Mouse (Mus musculus): ENCODE measurements around the gene Foxp4. TPM values are rescaled to one million over a fixed set of nuclear protein-coding genes. Genes with fewer than 3 reads are reported as not detected.
A peak's percentile ranks its signal among the peaks of the same experiment; 100 is the strongest.

The Foxp4 gene
- polyA plus RNA-seq, 1 experiment from 2014 or later, result 22.3 TPM

DNA sequence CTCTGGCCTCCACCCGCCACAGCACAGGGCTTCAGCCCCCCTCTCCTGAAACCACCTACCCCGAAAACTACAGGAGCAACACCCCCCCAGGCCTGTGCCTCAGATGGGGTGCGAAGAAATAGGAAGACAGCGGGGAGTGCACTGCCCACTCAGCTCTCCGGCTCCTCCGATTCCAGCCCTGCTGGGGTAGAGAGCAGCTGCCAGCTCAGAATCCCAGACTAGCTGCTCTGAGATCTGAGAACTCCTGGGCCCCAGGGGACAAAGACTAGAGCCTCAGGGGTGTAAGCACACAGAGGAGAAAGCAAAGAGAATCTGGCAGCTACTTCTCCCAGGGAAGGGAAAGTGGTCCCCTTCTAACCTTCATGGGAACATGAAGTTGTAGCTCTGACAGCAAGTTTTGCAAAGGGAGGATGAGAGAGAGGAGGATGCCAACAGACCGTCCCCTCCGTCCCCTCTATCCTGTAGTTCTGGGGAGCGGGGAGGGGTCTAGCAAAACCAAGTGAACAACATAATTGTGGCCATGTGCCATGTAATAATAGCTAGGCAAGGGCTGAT, 17.0 kb downstream of the Foxp4 start:
- Histone ChIP-seq H3K4me1 (replicated peaks) (peaks cover 60% of the 10 kb centered on the region), H3K27ac (no peak overlapping the region)

DNA sequence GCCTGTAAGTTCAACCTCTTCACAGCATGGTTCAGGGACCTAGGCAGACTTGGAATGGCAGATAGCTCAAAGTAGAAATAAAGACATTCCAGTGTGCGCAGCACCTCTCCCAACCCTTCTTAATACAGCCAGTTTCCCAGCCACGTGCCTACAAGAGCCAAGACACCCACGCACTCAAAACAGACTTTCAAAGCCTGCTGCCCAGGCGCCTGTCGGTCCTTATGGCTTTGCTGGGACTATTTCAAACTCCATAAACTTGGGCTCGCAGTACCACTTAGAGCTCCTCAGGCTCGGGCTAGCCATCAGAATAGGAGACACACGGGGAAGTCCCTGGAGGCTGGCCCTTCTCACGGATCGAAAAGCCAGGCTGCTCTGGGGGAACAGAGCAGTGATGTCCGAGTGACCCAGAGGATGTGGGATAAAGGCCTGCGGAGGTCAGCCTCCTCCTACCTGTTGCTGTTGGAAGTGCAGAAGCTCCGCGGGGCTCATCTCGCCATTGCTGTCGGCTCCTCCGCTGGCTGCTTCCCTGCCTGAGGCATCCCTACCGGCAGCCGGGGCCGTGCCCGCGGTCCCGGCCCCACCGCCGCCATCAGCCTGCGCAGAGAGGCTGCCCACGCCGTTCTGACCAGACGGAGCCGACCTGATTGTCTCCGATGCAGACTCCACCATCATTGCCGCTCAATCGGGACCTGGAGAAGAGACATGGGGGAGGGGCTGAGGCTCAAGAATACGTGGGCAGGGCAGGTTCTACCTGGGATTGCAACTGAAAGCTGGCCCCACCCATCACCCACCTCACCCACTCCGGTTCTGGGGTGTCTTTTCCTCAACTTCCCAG, 20.4 kb downstream of the Foxp4 start:
- no peak overlapping the region for H3K27ac ChIP-seq
- no peak overlapping the region for H3K4me3 ChIP-seq (replicated peaks)
- H3K36me3 ChIP-seq, result peaks cover 17% of the 10 kb centered on the region
- no peaks in the 10 kb centered on the region for H3K9me3 ChIP-seq
- WGBS, result 41% methylated on average over 35 of the region's 35 CpGs
- H3K4me1 ChIP-seq (replicated peaks), result peaks cover 37% of the 10 kb centered on the region
- no peak overlapping the region for H3K9ac ChIP-seq
- H3K4me2 ChIP-seq (replicated peaks), result peak overlapping the region; percentile 5
- no peak for ATAC-seq
- H3K27me3 ChIP-seq (replicated peaks), result no peaks in the 10 kb centered on the region

More for the DNA sequence above, 17.0 kb downstream of the Foxp4 start:
- H3K4me3 ChIP-seq (replicated peaks), result no peak overlapping the region
- WGBS, result 60% methylated on average over 9 of the region's 9 CpGs
- H3K4me2 ChIP-seq (replicated peaks), result no peak overlapping the region
- H3K9me3 ChIP-seq, result no peaks in the 10 kb centered on the region
- no peaks in the 10 kb centered on the region for H3K27me3 ChIP-seq (replicated peaks)
- peaks cover 8% of the 10 kb centered on the region; the same call in 1 of the 2 replicates for H3K36me3 ChIP-seq
- ATAC-seq, result no peak
- H3K9ac ChIP-seq, result no peak overlapping the region

DNA sequence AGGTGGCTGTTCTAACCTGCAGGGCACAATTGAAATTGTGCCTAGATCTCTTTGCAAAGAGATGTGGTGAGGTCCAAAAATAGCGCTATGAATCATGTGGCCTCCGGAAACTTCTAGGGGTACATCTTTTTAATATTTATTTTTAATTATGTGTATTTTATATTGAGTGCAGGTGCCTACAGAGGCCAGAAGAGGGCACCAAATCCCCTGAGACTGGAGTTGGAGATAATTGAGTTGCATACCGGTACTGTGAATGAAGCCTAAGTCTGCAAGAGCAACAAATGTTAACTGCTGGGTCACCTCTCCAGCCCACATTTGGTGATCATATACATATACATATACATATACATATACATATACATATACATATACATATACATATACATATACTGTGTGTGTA, 22.7 kb downstream of the Foxp4 start:
- H3K27me3 ChIP-seq (replicated peaks), result no peaks in the 10 kb centered on the region
- peaks cover 17% of the 10 kb centered on the region for H3K36me3 ChIP-seq
- H3K9ac ChIP-seq, result no peak overlapping the region
- peaks cover 33% of the 10 kb centered on the region for H3K4me1 ChIP-seq (replicated peaks)
- H3K9me3 ChIP-seq, result no peaks in the 10 kb centered on the region
- no peak for ATAC-seq
- WGBS, result 81% methylated on average over 3 of the region's 3 CpGs
- no peak overlapping the region for H3K4me2 ChIP-seq (replicated peaks)
- no peak overlapping the region for H3K27ac ChIP-seq
- H3K4me3 ChIP-seq (replicated peaks), result no peak overlapping the region

DNA sequence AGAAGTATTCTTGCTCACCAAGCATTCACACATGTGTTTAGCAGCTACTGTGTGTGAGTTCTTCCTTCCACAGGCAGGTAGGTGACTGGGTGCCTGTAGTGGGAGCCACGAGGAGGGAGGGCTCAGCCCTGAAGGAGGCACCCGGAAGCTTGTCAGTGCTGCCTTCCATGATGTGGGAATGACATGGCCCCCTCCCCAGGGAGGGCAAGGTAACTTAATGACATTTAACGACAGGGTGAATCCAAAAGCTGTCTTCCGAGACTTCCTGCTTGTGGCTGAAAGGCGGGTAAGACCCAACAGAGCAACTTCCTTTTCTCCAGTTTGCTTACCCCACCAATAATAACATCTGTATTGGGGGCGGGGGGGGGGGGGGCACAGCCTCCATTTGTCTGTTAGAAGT, 23.7 kb downstream of the Foxp4 start:
- H3K9ac ChIP-seq, result no peak overlapping the region
- peaks cover 25% of the 10 kb centered on the region for H3K4me1 ChIP-seq (replicated peaks)
- H3K9me3 ChIP-seq, result no peaks in the 10 kb centered on the region
- no peak overlapping the region for H3K4me3 ChIP-seq (replicated peaks)
- H3K36me3 ChIP-seq, result peaks cover 17% of the 10 kb centered on the region
- H3K27me3 ChIP-seq (replicated peaks), result no peaks in the 10 kb centered on the region
- 36% methylated on average over 6 of the region's 6 CpGs for WGBS
- no peak for ATAC-seq
- no peak overlapping the region for H3K27ac ChIP-seq
- no peak overlapping the region for H3K4me2 ChIP-seq (replicated peaks)

DNA sequence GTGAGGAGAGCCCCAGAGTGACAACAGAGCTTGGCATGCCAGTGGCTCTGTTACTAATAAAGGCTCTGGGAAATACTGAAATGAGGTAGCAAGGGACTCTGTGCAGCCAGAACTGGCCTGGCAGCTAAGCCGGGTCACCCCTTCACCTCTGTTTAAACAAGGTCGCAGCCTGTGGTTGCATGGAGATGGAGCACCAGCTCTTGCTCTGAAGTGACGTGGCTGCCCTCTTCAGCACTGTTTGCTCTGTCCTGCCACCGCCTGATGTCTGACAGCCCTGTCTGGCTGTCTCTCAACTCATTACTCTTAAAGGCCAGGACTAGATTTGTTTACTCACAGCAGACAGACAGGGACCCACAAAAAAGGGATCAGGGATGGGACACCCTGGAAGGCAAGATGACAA, 25.3 kb downstream of the Foxp4 start:
- Histone ChIP-seq H3K27ac (no peak overlapping the region), H3K27me3 (replicated peaks) (no peaks in the 10 kb centered on the region), H3K4me2 (replicated peaks) (no peak overlapping the region), H3K9me3 (no peaks in the 10 kb centered on the region), H3K4me3 (replicated peaks) (no peak overlapping the region), H3K4me1 (replicated peaks) (peaks cover 21% of the 10 kb centered on the region), H3K36me3 (peaks cover 21% of the 10 kb centered on the region), H3K9ac (no peak overlapping the region)
- ATAC-seq, result no peak
- WGBS, result 32% methylated on average over 4 of the region's 4 CpGs

DNA sequence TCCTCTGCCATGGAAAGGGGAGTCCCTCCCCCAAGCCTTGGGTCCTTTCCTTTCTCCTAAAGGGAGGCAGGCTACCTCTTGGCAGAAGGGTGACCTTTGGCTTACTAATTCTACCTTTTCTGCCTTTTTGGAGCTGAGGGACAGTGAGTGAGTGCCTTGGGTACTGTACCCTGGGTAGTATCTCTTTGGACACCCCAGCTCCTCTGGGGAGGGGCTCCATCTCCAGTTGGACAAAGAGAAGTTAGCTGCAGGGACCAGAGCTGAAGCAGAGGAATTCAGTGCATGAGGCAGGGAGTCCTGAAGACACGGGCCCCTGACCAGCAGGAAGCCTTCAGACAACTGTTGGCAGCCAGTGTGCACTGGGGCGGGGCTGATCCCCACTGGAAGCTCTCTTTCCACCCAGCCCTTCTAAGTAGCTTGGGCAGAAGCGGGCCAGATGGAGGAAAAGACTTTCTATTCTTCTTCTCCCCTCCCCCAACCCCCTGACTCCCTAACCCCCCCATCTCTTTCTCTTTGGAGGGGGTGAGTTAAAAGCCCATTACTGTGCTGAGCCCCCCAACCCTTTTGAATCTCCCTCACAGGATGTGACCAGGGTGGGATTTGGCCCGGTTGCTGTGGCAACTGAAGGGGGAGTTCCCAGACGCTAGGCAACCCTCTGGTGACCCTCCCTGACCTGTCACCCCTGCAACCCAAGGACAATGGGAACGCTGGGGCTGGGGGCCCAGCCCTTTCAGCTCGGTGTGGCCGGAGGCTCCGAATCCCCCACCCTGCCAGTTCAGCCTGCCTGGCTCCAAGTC, 26.3 kb downstream of the Foxp4 start:
- Histone ChIP-seq H3K27ac (peak overlapping the region; percentile 48), H3K9ac (peak overlapping the region; percentile 23), H3K4me1 (replicated peaks) (peaks cover 20% of the 10 kb centered on the region), H3K9me3 (no peaks in the 10 kb centered on the region), H3K4me3 (replicated peaks) (no peak overlapping the region), H3K36me3 (peaks cover 22% of the 10 kb centered on the region), H3K4me2 (replicated peaks) (peak overlapping the region; percentile 22), H3K27me3 (replicated peaks) (no peaks in the 10 kb centered on the region)
- peak; percentile 82 for ATAC-seq
- WGBS, result 27% methylated on average over 9 of the region's 9 CpGs

DNA sequence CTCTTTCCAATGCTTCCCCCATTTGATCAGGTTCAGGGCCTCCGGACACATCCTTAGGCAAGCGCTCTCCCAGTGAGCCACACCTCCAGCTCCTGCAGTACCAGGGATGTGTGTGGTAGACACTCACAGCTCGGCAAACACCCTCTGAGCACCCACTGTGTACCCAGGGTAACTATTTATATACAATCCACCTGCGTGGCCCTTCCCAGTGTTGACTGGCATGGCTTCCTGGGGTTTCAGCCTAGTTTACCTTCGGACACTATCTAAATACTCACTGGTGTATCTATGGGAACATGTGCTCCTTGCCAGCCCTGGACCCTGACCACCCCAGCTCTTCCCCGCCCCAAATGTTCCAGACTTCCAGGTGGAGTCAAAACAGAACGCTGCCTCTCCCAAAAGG, 34.7 kb downstream of the Foxp4 start:
- no peaks in the 10 kb centered on the region for H3K9me3 ChIP-seq
- peaks cover 7% of the 10 kb centered on the region; the same call in 1 of the 2 replicates for H3K36me3 ChIP-seq
- no peak overlapping the region for H3K4me3 ChIP-seq (replicated peaks)
- H3K4me1 ChIP-seq (replicated peaks), result peaks cover 41% of the 10 kb centered on the region
- no peak overlapping the region for H3K9ac ChIP-seq
- no peaks in the 10 kb centered on the region for H3K27me3 ChIP-seq (replicated peaks)
- H3K4me2 ChIP-seq (replicated peaks), result no peak overlapping the region
- H3K27ac ChIP-seq, result peak overlapping the region; percentile 40; the same call in 1 of the 2 replicates
- ATAC-seq, result peak; percentile 14; the same call in 1 of the 2 replicates
- 49% methylated on average over 7 of the region's 7 CpGs for whole genome bisulfite sequencing

DNA sequence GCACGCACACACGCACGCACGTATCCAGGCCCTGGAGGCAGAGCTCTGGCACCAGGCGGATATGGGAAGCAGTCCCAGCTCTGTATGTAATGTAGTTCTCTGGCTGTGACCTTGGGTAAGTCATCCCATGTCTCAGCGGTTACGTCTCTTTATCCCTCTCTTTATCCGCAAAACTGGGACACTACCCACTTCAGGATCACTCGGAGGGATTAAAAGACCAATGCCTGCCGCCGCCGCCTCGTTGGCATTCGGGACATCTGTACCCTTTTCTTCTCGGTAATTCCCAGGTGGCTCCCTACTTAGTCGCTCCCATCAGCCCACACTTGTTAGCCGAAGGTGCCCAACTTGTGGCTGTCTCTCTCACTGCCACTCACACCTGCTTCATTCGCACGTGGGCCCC, 35.2 kb downstream of the Foxp4 start:
- Histone ChIP-seq H3K9ac (no peak overlapping the region), H3K4me2 (replicated peaks) (no peak overlapping the region), H3K4me1 (replicated peaks) (peaks cover 41% of the 10 kb centered on the region), H3K27me3 (replicated peaks) (no peaks in the 10 kb centered on the region), H3K27ac (peak overlapping the region; percentile 40; the same call in 1 of the 2 replicates), H3K9me3 (no peaks in the 10 kb centered on the region), H3K4me3 (replicated peaks) (no peak overlapping the region), H3K36me3 (peaks cover 3% of the 10 kb centered on the region; the same call in 1 of the 2 replicates)
- no peak for ATAC-seq
- 63% methylated on average over 19 of the region's 19 CpGs for WGBS

DNA sequence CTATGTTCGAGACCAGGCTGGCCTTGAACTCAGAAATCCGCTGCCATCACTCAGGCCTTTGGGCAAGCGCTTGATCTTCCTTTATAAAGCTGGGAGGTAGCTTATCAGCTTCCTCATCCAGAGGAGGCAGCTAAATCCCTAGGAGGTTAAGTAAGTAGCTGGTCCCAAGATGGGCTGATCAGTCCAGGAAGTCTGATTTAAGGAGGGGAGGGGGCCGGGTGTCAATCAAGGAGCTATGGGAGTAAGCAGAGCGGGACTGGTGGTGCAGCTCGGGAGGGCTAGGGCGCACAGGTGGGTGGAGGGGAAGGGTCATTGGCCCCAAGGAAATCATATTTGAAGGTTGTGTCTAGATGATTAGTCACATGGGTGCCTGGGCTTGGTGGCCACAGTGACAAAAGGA, 35.8 kb downstream of the Foxp4 start:
- peaks cover 41% of the 10 kb centered on the region for H3K4me1 ChIP-seq (replicated peaks)
- no peak overlapping the region for H3K4me2 ChIP-seq (replicated peaks)
- no peak overlapping the region for H3K4me3 ChIP-seq (replicated peaks)
- no peak overlapping the region for H3K9ac ChIP-seq
- H3K36me3 ChIP-seq, result 0 out of 2 replicates have a peak, but pooled peaks cover 6% of the 10 kb centered on the region
- H3K27me3 ChIP-seq (replicated peaks), result no peaks in the 10 kb centered on the region
- H3K27ac ChIP-seq, result 0 out of 2 replicates have a peak overlapping the region, but pooled peaks have one; percentile 40
- ATAC-seq, result no peak
- H3K9me3 ChIP-seq, result no peaks in the 10 kb centered on the region
- WGBS, result 62% methylated on average over 7 of the region's 7 CpGs

DNA sequence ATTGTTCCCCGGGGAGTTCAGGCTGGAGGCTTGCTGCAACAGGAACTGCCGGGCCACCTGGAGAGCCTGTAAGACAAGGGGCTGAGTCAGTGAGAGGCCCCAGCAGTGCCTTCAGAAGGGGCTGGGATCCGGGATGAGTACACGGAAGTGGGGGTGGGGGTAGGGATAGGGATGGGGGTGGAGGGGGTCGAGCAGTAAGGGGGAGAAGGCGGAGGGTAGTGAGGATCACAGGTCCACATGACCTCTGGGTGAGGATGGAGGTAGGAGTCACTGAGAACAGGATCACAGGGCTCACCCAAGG, 36.3 kb downstream of the Foxp4 start:
- Histone ChIP-seq H3K36me3 (0 out of 2 replicates have a peak, but pooled peaks cover 6% of the 10 kb centered on the region), H3K9me3 (no peaks in the 10 kb centered on the region), H3K9ac (no peak overlapping the region), H3K4me1 (replicated peaks) (peaks cover 41% of the 10 kb centered on the region), H3K4me3 (replicated peaks) (no peak overlapping the region), H3K27ac (peak overlapping the region; percentile 79), H3K4me2 (replicated peaks) (peak overlapping the region; percentile 38), H3K27me3 (replicated peaks) (no peaks in the 10 kb centered on the region)
- 11% methylated on average over 6 of the region's 6 CpGs for WGBS
- peak; percentile 72 for ATAC-seq

DNA sequence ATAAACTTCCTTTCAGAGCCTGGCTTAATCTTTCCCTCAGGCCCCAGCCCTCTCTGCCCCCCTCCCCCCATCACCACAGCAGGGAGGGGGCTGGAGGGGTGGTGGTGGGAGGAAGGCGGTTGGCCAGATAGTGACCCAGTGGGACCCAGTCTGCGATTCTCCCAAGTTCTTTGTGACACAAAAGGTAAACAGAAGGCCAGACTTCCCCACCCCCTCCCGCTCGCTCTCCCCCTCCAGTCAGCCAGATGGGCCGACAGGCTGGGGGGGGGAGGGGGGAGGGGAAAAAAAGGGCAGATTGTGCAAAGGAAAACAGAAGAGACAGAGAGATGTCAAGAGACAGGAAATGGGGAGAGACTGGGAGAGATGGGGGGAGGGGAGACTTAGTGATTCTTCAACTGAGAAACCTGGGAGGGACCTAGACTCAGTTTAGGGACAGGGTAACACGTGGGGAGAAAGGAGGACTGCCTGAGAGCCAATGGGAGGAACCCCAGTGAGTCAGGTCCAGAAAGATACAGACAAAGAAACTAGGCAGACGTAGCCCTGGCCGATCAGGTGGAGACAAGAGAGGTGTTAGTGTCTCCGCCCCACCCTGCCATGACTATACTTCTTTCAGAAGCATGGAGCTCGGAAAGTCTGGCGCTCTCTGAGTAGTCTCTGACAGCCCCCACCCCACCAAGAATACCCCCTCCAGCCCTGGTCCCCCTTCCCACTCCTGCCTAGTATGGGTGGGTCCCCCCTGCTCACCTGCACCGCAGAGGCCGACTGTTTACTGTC, 36.9 kb downstream of the Foxp4 start:
- ATAC-seq, result peak; percentile 57

More for the DNA sequence above, 36.9 kb downstream of the Foxp4 start:
- H3K4me1 ChIP-seq (replicated peaks), result peaks cover 41% of the 10 kb centered on the region
- H3K9ac ChIP-seq, result no peak overlapping the region
- H3K4me2 ChIP-seq (replicated peaks), result peak overlapping the region; percentile 38
- 20% methylated on average over 13 of the region's 13 CpGs for WGBS
- H3K27ac ChIP-seq, result peak overlapping the region; percentile 79
- H3K4me3 ChIP-seq (replicated peaks), result no peak overlapping the region
- no peaks in the 10 kb centered on the region for H3K27me3 ChIP-seq (replicated peaks)
- H3K9me3 ChIP-seq, result no peaks in the 10 kb centered on the region
- 0 out of 2 replicates have a peak, but pooled peaks cover 6% of the 10 kb centered on the region for H3K36me3 ChIP-seq
